Mouse (Mus musculus): ENCODE data around the gene Cyp2b19.
"Not testable (repeated sequence)": the region's sequence is repeated elsewhere in the genome, so short reads cannot be mapped to it uniquely, and the experiment has no call there.

Gene Cyp2b19

GRCm38 (mm10) chr7:26756842-26757241, at the start of gene Cyp2b19:
Gene Cyp2b19 (plus strand): TSS chr7:26757142.
- no peak for DNase-seq (ENCODE audit: extremely low spot score, low read depth, low spot score)

- DNase-seq (ENCODE audit: extremely low spot score, low read depth, low spot score) = no peak
Measured at GRCm38 (mm10) chr7:26711061-26711460, 45.9 kb upstream of the Cyp2b19 start.

- DNase-seq (ENCODE audit: extremely low spot score, low read depth, low spot score) = no peak
Measured at GRCm38 (mm10) chr7:26738940-26739339, 18.0 kb upstream of the Cyp2b19 start.

- no peak for DNase-seq (ENCODE audit: extremely low spot score, low read depth, low spot score)
Measured at GRCm38 (mm10) chr7:26743948-26744347, 13.0 kb upstream of the Cyp2b19 start.

GRCm38 (mm10) chr7:26745486-26745885, 11.5 kb upstream of the Cyp2b19 start:
- no peak for DNase-seq (ENCODE audit: extremely low spot score, low read depth, low spot score)

- DNase-seq (ENCODE audit: extremely low spot score, low read depth, low spot score) = no peak
Measured at GRCm38 (mm10) chr7:26767084-26767483, 10.1 kb downstream of the Cyp2b19 start.

- no peak for DNase-seq (ENCODE audit: extremely low spot score, low read depth, low spot score)
Measured at GRCm38 (mm10) chr7:26769881-26770470, 13.0 kb downstream of the Cyp2b19 start.

GRCm38 (mm10) chr7:26772866-26773586, 16.1 kb downstream of the Cyp2b19 start:
- DNase-seq (ENCODE audit: extremely low spot score, low read depth, low spot score) = no peak

- DNase-seq (ENCODE audit: extremely low spot score, low read depth, low spot score) = no peak
Measured at GRCm38 (mm10) chr7:26775866-26776265, 18.9 kb downstream of the Cyp2b19 start.

- DNase-seq (ENCODE audit: extremely low spot score, low read depth, low spot score) = no peak
Measured at GRCm38 (mm10) chr7:26777806-26778205, 20.9 kb downstream of the Cyp2b19 start.

GRCm38 (mm10) chr7:26778474-26778873, 21.5 kb downstream of the Cyp2b19 start:
- peak; percentile 24 for DNase-seq (ENCODE audit: extremely low spot score, low read depth, low spot score)

- DNase-seq (ENCODE audit: extremely low spot score, low read depth, low spot score) = peak; percentile 18
Measured at GRCm38 (mm10) chr7:26779799-26780416, 23.0 kb downstream of the Cyp2b19 start.

GRCm38 (mm10) chr7:26780510-26780909, 23.6 kb downstream of the Cyp2b19 start:
- DNase-seq (ENCODE audit: extremely low spot score, low read depth, low spot score) = no peak

- no peak for DNase-seq (ENCODE audit: extremely low spot score, low read depth, low spot score)
Measured at GRCm38 (mm10) chr7:26780998-26781766, 24.2 kb downstream of the Cyp2b19 start.

GRCm38 (mm10) chr7:26781767-26782131, 24.8 kb downstream of the Cyp2b19 start:
- no peak for DNase-seq (ENCODE audit: extremely low spot score, low read depth, low spot score)

- no peak for DNase-seq (ENCODE audit: extremely low spot score, low read depth, low spot score)
Measured at GRCm38 (mm10) chr7:26783163-26783562, 26.2 kb downstream of the Cyp2b19 start.

GRCm38 (mm10) chr7:26786013-26786412, 29.1 kb downstream of the Cyp2b19 start:
- not testable (repeated sequence) for DNase-seq (ENCODE audit: extremely low spot score, low read depth, low spot score)

- DNase-seq (ENCODE audit: extremely low spot score, low read depth, low spot score) = no peak
Measured at GRCm38 (mm10) chr7:26789984-26790383, 33.0 kb downstream of the Cyp2b19 start.

GRCm38 (mm10) chr7:26800104-26800503, 43.2 kb downstream of the Cyp2b19 start:
- DNase-seq (ENCODE audit: extremely low spot score, low read depth, low spot score) = no peak

GRCm38 (mm10) chr7:26800996-26801395, 44.1 kb downstream of the Cyp2b19 start:
- no peak for DNase-seq (ENCODE audit: extremely low spot score, low read depth, low spot score)

- DNase-seq (ENCODE audit: extremely low spot score, low read depth, low spot score) = no peak
Measured at GRCm38 (mm10) chr7:26808592-26808991, 51.6 kb downstream of the Cyp2b19 start, which contains the start of gene Cyp2g1. Gene Cyp2g1 (plus strand): TSS chr7:26808892.

All from hindlimb bud, embryonic 11.5 days (tissue).